Mouse (Mus musculus): Measurements from ENCODE around the gene Gpat2. TPM values are rescaled to one million over a fixed set of nuclear protein-coding genes. Genes with fewer than 3 reads are reported as not detected.

The Gpat2 gene
- polyA plus RNA-seq, 1 experiment from 2014 or later: 0.12 TPM

DNA sequence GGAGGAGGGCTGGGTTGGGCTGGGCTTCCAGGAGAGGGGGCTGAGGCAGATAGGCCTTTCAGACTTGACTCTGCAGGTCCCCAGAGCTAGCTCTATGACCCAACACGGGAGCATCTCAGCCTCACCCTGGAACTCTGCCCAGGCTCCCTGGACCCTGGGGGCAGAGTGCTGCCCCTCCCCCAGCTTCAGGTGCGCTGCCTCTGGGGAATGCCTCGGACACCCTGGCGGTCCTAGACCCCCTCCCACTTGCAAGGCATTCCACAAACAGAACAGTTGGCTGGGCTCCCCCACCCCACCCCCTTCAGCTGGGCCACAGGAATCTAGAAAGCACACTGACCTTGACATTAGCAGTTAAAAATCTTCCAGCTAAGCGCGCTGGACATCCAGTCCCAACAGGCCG, 24.7 kb downstream of the Gpat2 start:
- Histone ChIP-seq H3K27ac (replicated peaks) (no peak overlapping the region), H3K9me3 (no peaks in the 10 kb centered on the region), H3K4me3 (no peak overlapping the region), H3K27me3 (replicated peaks; ENCODE audit: low read depth, poor library complexity, severe bottlenecking) (peaks cover 39% of the 10 kb centered on the region), H3K4me1 (peaks cover 13% of the 10 kb centered on the region), H3K36me3 (replicated peaks) (no peaks in the 10 kb centered on the region)
- WGBS: 43% methylated on average over 7 of the region's 7 CpGs
- peak; percentile 26 for DNase-seq (ENCODE audit: low spot score)

- Histone ChIP-seq H3K27ac (replicated peaks) (no peak overlapping the region), H3K4me3 (no peak overlapping the region), H3K36me3 (replicated peaks) (no peaks in the 10 kb centered on the region), H3K9me3 (no peaks in the 10 kb centered on the region), H3K27me3 (replicated peaks; ENCODE audit: low read depth, poor library complexity, severe bottlenecking) (peaks cover 51% of the 10 kb centered on the region), H3K4me1 (peaks cover 11% of the 10 kb centered on the region)
- WGBS: 57% methylated on average over 6 of the region's 6 CpGs
- DNase-seq (ENCODE audit: low spot score): no peak
Measured at GRCm38 (mm10) chr2:127451748-127452147, 26.7 kb downstream of the Gpat2 start.

- no peaks in the 10 kb centered on the region for H3K36me3 ChIP-seq (replicated peaks)
- H3K4me1 ChIP-seq: peaks cover 11% of the 10 kb centered on the region
- WGBS: 78% methylated on average over 9 of the region's 9 CpGs
- H3K27ac ChIP-seq (replicated peaks): no peak overlapping the region
- no peaks in the 10 kb centered on the region for H3K9me3 ChIP-seq
- DNase-seq (ENCODE audit: low spot score): no peak
- no peak overlapping the region for H3K4me3 ChIP-seq
- H3K27me3 ChIP-seq (replicated peaks; ENCODE audit: low read depth, poor library complexity, severe bottlenecking): peaks cover 51% of the 10 kb centered on the region
Measured at GRCm38 (mm10) chr2:127453141-127453540, 28.1 kb downstream of the Gpat2 start.

DNA sequence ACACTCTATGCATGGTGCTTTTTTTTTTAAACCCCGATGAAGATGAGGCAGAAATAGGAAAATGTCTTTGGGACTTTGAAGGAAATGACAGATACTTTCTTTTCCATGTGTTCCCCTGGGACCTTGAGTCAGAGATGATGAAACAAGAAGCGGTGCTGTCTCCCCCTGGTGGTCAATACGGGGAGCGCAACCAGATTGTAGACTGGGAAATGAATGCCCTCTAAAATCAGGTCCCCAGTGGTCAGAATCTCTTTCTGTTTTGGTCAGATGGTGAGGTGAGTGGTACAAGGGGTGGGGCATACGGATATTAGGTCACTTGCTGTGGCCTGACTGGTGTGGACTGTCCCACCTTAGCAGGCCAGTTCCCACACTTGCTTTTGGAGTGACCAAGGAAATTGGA, 28.8 kb downstream of the Gpat2 start:
- no peak overlapping the region for H3K27ac ChIP-seq (replicated peaks)
- H3K4me3 ChIP-seq: no peak overlapping the region
- WGBS: 3% methylated on average over 5 of the region's 5 CpGs
- peak; percentile 73 for DNase-seq (ENCODE audit: low spot score)
- no peaks in the 10 kb centered on the region for H3K36me3 ChIP-seq (replicated peaks)
- H3K4me1 ChIP-seq: peaks cover 11% of the 10 kb centered on the region
- peaks cover 51% of the 10 kb centered on the region for H3K27me3 ChIP-seq (replicated peaks; ENCODE audit: low read depth, poor library complexity, severe bottlenecking)
- no peaks in the 10 kb centered on the region for H3K9me3 ChIP-seq

GRCm38 (mm10) chr2:127459341-127459740, 34.3 kb downstream of the Gpat2 start:
- Histone ChIP-seq H3K36me3 (replicated peaks) (no peaks in the 10 kb centered on the region), H3K4me3 (no peak overlapping the region), H3K27ac (replicated peaks) (no peak overlapping the region), H3K9me3 (no peaks in the 10 kb centered on the region), H3K27me3 (replicated peaks; ENCODE audit: low read depth, poor library complexity, severe bottlenecking) (peaks cover 22% of the 10 kb centered on the region), H3K4me1 (peaks cover 7% of the 10 kb centered on the region)
- WGBS: 86% methylated on average over 2 of the region's 2 CpGs
- DNase-seq (ENCODE audit: low spot score): no peak

DNA sequence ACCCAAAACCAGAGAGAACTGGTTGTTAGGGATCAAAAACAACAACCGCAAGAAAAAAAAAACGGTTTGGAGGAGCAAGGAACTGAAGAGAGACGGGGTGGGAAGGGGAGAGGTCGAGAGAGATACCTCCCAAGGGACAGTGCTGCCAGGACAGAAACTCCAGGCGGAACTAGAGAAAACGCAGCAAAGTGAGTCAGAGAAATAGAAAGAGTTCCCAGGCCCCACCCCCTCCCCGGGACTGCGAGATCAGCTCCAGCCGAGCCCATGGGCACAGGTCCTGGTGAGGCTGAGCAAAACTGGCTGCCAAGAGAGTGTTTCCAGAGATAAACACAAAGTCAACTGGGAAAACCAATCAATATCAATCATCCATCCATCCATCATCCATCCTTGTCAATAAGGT, 36.4 kb downstream of the Gpat2 start:
- Histone ChIP-seq H3K36me3 (replicated peaks) (no peaks in the 10 kb centered on the region), H3K4me1 (peaks cover 7% of the 10 kb centered on the region), H3K27ac (replicated peaks) (no peak overlapping the region), H3K27me3 (replicated peaks; ENCODE audit: low read depth, poor library complexity, severe bottlenecking) (0 out of 2 replicates have a peak, but pooled peaks cover 10% of the 10 kb centered on the region), H3K4me3 (no peak overlapping the region), H3K9me3 (no peaks in the 10 kb centered on the region)
- DNase-seq (ENCODE audit: low spot score): no peak
- 53% methylated on average over 9 of the region's 9 CpGs for WGBS

- no peak overlapping the region for H3K27ac ChIP-seq (replicated peaks)
- 13% methylated on average over 8 of the region's 8 CpGs for WGBS
- peaks cover 10% of the 10 kb centered on the region; the same call in 1 of the 2 replicates for H3K27me3 ChIP-seq (replicated peaks; ENCODE audit: low read depth, poor library complexity, severe bottlenecking)
- no peaks in the 10 kb centered on the region for H3K36me3 ChIP-seq (replicated peaks)
- peaks cover 7% of the 10 kb centered on the region for H3K4me1 ChIP-seq
- no peak overlapping the region for H3K4me3 ChIP-seq
- DNase-seq (ENCODE audit: low spot score): peak; percentile 73
- no peaks in the 10 kb centered on the region for H3K9me3 ChIP-seq
Measured at GRCm38 (mm10) chr2:127462314-127462713, 37.3 kb downstream of the Gpat2 start.

DNA sequence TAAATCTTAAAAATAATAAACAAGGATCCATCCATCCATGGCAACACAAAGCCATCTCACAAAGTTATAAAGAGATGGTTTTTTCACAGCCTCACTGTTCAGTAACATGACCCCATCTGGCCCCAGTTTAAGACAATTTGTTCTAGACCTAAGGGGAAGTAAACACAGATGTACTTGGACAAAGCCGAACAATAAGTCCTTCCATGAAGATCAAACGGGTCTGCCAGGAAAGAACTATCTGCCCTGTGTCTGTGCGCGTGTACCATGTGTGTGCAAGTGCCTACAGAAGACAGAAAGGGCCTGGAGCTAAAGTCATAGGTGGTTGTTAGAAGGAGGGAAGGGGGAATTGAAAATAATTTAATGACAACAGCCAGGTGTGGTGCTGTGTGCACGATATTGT, 45.2 kb downstream of the Gpat2 start:
- Histone ChIP-seq H3K27me3 (replicated peaks; ENCODE audit: low read depth, poor library complexity, severe bottlenecking) (peaks cover 4% of the 10 kb centered on the region; the same call in 1 of the 2 replicates), H3K4me3 (no peak overlapping the region), H3K9me3 (no peaks in the 10 kb centered on the region), H3K27ac (replicated peaks) (no peak overlapping the region), H3K4me1 (no peaks in the 10 kb centered on the region), H3K36me3 (replicated peaks) (no peaks in the 10 kb centered on the region)
- no peak for DNase-seq (ENCODE audit: low spot score)
- WGBS: 83% methylated on average over 5 of the region's 5 CpGs

DNA sequence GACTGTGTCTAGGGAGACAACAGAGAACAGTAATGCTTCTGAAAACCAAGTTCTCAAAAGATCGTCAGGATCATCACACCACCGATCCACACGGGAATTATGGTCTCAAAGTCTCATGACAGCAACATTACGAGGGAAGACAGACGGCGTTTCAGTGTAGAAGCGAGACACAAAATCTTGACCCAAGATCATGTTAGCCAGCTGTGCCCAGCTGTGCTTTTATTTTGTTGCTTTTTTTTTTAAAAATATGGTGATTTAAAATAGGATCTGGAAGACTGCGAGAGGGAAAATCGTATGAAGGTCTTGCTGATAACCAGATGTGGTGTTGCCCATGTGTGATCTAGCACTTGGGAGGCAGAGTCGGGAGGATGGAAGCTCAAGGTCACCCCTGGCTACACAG, 45.7 kb downstream of the Gpat2 start:
- Histone ChIP-seq H3K27ac (replicated peaks) (no peak overlapping the region), H3K9me3 (no peaks in the 10 kb centered on the region), H3K4me1 (no peaks in the 10 kb centered on the region), H3K4me3 (no peak overlapping the region), H3K36me3 (replicated peaks) (no peaks in the 10 kb centered on the region), H3K27me3 (replicated peaks; ENCODE audit: low read depth, poor library complexity, severe bottlenecking) (peaks cover 3% of the 10 kb centered on the region; the same call in 1 of the 2 replicates)
- WGBS: 90% methylated on average over 10 of the region's 10 CpGs
- DNase-seq (ENCODE audit: low spot score): no peak

GRCm38 (mm10) chr2:127471281-127471680, 46.3 kb downstream of the Gpat2 start:
- Histone ChIP-seq H3K4me3 (no peak overlapping the region), H3K36me3 (replicated peaks) (no peaks in the 10 kb centered on the region), H3K9me3 (no peaks in the 10 kb centered on the region), H3K4me1 (no peaks in the 10 kb centered on the region), H3K27ac (replicated peaks) (no peak overlapping the region), H3K27me3 (replicated peaks; ENCODE audit: low read depth, poor library complexity, severe bottlenecking) (no peaks in the 10 kb centered on the region; the same call in 1 of the 2 replicates)
- DNase-seq (ENCODE audit: low spot score): no peak
- WGBS: 85% methylated on average over 8 of the region's 8 CpGs

DNA sequence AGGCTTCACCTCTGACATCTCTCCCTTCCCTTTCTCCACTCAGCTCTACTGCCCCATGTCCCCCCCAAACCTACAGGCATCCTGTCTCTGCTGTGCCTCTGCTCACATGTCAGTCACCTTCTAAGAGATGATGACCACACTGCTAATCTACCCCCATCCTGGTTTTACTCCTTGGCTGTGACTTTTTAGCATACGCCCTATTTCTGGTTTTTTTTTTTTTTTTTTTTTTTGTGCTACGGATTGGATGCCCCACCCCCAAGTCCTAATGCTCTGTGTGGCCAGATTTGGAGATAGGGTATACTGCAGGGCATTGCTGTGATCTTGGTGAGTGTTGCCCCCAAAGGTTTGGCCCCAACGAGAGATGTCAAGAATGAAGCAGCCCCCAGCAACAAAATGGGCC, 47.3 kb downstream of the Gpat2 start:
- DNase-seq (ENCODE audit: low spot score): no peak
- no peak overlapping the region for H3K4me3 ChIP-seq
- H3K36me3 ChIP-seq (replicated peaks): no peaks in the 10 kb centered on the region
- H3K9me3 ChIP-seq: no peaks in the 10 kb centered on the region
- WGBS: 78% methylated on average over 3 of the region's 3 CpGs
- H3K27me3 ChIP-seq (replicated peaks; ENCODE audit: low read depth, poor library complexity, severe bottlenecking): no peaks in the 10 kb centered on the region
- no peak overlapping the region for H3K27ac ChIP-seq (replicated peaks)
- no peaks in the 10 kb centered on the region for H3K4me1 ChIP-seq

DNA sequence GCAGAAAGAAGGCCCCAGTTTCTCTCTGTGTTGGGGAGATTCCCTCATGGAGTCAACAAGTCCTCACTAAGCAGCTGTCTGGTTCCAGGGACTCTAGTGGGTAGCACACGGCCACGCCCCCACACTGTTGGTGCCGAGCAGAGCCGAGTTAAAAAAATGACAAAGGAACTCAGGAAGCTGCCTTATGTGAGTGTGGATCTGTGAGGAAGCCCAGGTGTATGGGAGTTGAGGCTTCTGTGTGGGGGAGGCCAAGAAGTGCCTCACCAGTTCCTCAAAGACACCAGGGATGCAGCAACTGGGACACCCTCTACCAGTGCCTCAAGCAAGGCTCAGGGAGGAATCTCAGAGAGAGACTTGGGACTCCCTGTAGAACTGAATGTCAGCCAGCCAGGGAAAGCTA, 54.2 kb downstream of the Gpat2 start:
- 87% methylated on average over 4 of the region's 4 CpGs for WGBS
- no peak for DNase-seq (ENCODE audit: low spot score)
- Histone ChIP-seq H3K27ac (replicated peaks) (no peak overlapping the region), H3K36me3 (replicated peaks) (no peaks in the 10 kb centered on the region), H3K27me3 (replicated peaks; ENCODE audit: low read depth, poor library complexity, severe bottlenecking) (peaks cover 60% of the 10 kb centered on the region), H3K9me3 (no peaks in the 10 kb centered on the region), H3K4me1 (peaks cover 28% of the 10 kb centered on the region), H3K4me3 (no peak overlapping the region)

GRCm38 (mm10) chr2:127479763-127480162, 54.8 kb downstream of the Gpat2 start:
- Histone ChIP-seq H3K36me3 (replicated peaks) (no peaks in the 10 kb centered on the region), H3K4me1 (peaks cover 33% of the 10 kb centered on the region), H3K4me3 (no peak overlapping the region), H3K27ac (replicated peaks) (no peak overlapping the region), H3K9me3 (no peaks in the 10 kb centered on the region), H3K27me3 (replicated peaks; ENCODE audit: low read depth, poor library complexity, severe bottlenecking) (peaks cover 65% of the 10 kb centered on the region)
- WGBS: 68% methylated on average over 10 of the region's 10 CpGs
- DNase-seq (ENCODE audit: low spot score): no peak
